Mouse (Mus musculus) MEL (cell line): ENCODE results near the gene Vps13d. TPM values are rescaled to one million over a fixed set of nuclear protein-coding genes. Genes with fewer than 3 reads are reported as not detected.

Experiments
- DNase-seq: peaks from one replicate; pipeline ENCODE4 v3.0.0; 2011; ENCODE audit warnings: low read depth, low spot score
- H3K27ac ChIP-seq: 2 replicates; pipeline ENCODE4 v1.5.1; 2012; ENCODE audit warnings: low read depth, mild to moderate bottlenecking, control low read depth, low read length, moderate library complexity; ENCODE audit not compliant: control insufficient read depth
- H3K27me3 ChIP-seq, 2 experiments: fragments of 150-350 bp in 1 of 2; sonication (generic) in 1 of 2; 2 replicates each; pipeline ENCODE4 v1.6.1; 2012; ENCODE audit warnings: low read length in 2 of 2, mild to moderate bottlenecking in 2 of 2, improper control_type of control experiment in 1 of 2, moderate library complexity in 1 of 2; ENCODE audit not compliant: insufficient read depth in 2 of 2, control insufficient read depth in 1 of 2
- H3K36me3 ChIP-seq, 2 experiments: 2 replicates each; pipeline ENCODE4 v1.6.1; 2012 to 2014; ENCODE audit warnings: low read length in 2 of 2, improper control_type of control experiment in 1 of 2, inconsistent platforms in 1 of 2, mild to moderate bottlenecking in 1 of 2; ENCODE audit not compliant: insufficient read depth in 2 of 2, control insufficient read depth in 1 of 2
- H3K4me1 ChIP-seq, 2 experiments: fragments of 150-350 bp in 1 of 2; sonication (generic) in 1 of 2; 2 replicates each; pipeline ENCODE4 v1.6.1; 2012; ENCODE audit warnings: low read length in 2 of 2, improper control_type of control experiment in 1 of 2, mild to moderate bottlenecking in 1 of 2; ENCODE audit not compliant: insufficient read depth in 2 of 2, control insufficient read depth in 1 of 2
- H3K4me3 ChIP-seq, 2 experiments: fragments of 150-350 bp in 1 of 2; sonication (generic) in 1 of 2; 2 replicates each; pipeline ENCODE4 v1.5.1; 2012; ENCODE audit warnings: low read depth in 2 of 2, low read length in 2 of 2, mild to moderate bottlenecking in 2 of 2, moderate library complexity in 2 of 2, control low read depth in 1 of 2, improper control_type of control experiment in 1 of 2; ENCODE audit not compliant: control insufficient read depth in 1 of 2, insufficient read depth in 1 of 2
- H3K79me2 ChIP-seq: 2 replicates; pipeline ENCODE4 v1.6.1; 2012; ENCODE audit warnings: mild to moderate bottlenecking, low read length, moderate library complexity; ENCODE audit not compliant: control insufficient read depth, poor library complexity, insufficient read depth
- H3K9ac ChIP-seq: 2 replicates; pipeline ENCODE4 v1.6.1; 2012; ENCODE audit warnings: low read depth, mild to moderate bottlenecking, control low read depth, low read length, moderate library complexity; ENCODE audit not compliant: control insufficient read depth, poor library complexity, severe bottlenecking
- H3K9me3 ChIP-seq: fragments of 150-350 bp; sonication (generic); replicated peaks from 2 replicates; pipeline ENCODE4 v1.6.1; 2012; ENCODE audit warnings: mild to moderate bottlenecking, low read length, improper control_type of control experiment, moderate library complexity; ENCODE audit not compliant: insufficient read depth
- BHLHE40 ChIP-seq: IDR thresholded peaks from 2 replicates; pipeline ENCODE4 v1.6.1; 2012; ENCODE audit warnings: low read depth, mild to moderate bottlenecking, inconsistent platforms, low read length, improper control_type of control experiment, borderline replicate concordance
- CHD1 ChIP-seq: IDR thresholded peaks from 2 replicates; pipeline ENCODE4 v1.6.1; 2012; ENCODE audit warnings: low read depth, mild to moderate bottlenecking, inconsistent platforms, low read length, improper control_type of control experiment
- CHD2 ChIP-seq: IDR thresholded peaks from 2 replicates; pipeline ENCODE4 v1.6.1; 2011; ENCODE audit warnings: low read length, improper control_type of control experiment
- CTCF ChIP-seq, 3 experiments: IDR thresholded peaks in 2 of 3; conservative IDR thresholded peaks in 1 of 3; 2 replicates each; pipeline ENCODE4 v1.5.1; 2011 to 2012; ENCODE audit warnings: low read length in 3 of 3, low read depth in 2 of 3, mild to moderate bottlenecking in 2 of 3, improper control_type of control experiment in 1 of 3, inconsistent platforms in 1 of 3, mixed read lengths in 1 of 3, moderate library complexity in 1 of 3; ENCODE audit not compliant: control insufficient read depth in 1 of 3, insufficient read depth in 1 of 3, poor library complexity in 1 of 3, severe bottlenecking in 1 of 3
- E2F4 ChIP-seq: IDR thresholded peaks from 2 replicates; pipeline ENCODE4 v1.6.1; 2011; ENCODE audit warnings: low read depth, low read length, improper control_type of control experiment, borderline replicate concordance
- ELF1 ChIP-seq: IDR thresholded peaks from 2 replicates; pipeline ENCODE4 v1.6.1; 2014; ENCODE audit warnings: low read depth, mild to moderate bottlenecking, inconsistent platforms, low read length, improper control_type of control experiment, moderate library complexity
- EP300 ChIP-seq, 2 experiments: IDR thresholded peaks; 2 replicates each; pipeline ENCODE4 v1.6.1; 2011; ENCODE audit warnings: improper control_type of control experiment in 2 of 2, low read length in 2 of 2, low read depth in 1 of 2, mild to moderate bottlenecking in 1 of 2
- ETS1 ChIP-seq: IDR thresholded peaks from 2 replicates; pipeline ENCODE4 v1.6.1; 2012; ENCODE audit warnings: low read depth, mild to moderate bottlenecking, inconsistent platforms, low read length, improper control_type of control experiment, moderate library complexity
- GATA1 ChIP-seq: IDR thresholded peaks from 2 replicates; pipeline ENCODE4 v1.6.1; 2011; ENCODE audit warnings: low read depth, low read length, improper control_type of control experiment
- HCFC1 ChIP-seq: IDR thresholded peaks from 2 replicates; pipeline ENCODE4 v1.6.1; 2012; ENCODE audit warnings: low read depth, mild to moderate bottlenecking, inconsistent platforms, low read length, improper control_type of control experiment, moderate library complexity
- MAFK ChIP-seq: IDR thresholded peaks from 2 replicates; pipeline ENCODE4 v1.6.1; 2011; ENCODE audit warnings: low read depth, mild to moderate bottlenecking, low read length, improper control_type of control experiment, borderline replicate concordance
- MAX ChIP-seq: IDR thresholded peaks from 2 replicates; pipeline ENCODE4 v1.6.1; 2011; ENCODE audit warnings: low read length, improper control_type of control experiment
- MAZ ChIP-seq: IDR thresholded peaks from 2 replicates; pipeline ENCODE4 v1.6.1; 2012; ENCODE audit warnings: low read depth, mild to moderate bottlenecking, inconsistent platforms, low read length, improper control_type of control experiment
- MEF2A ChIP-seq: IDR thresholded peaks from 2 replicates; pipeline ENCODE4 v1.6.1; 2014; ENCODE audit warnings: low read depth, mild to moderate bottlenecking, inconsistent platforms, low read length, improper control_type of control experiment; ENCODE audit not compliant: poor library complexity, insufficient replicate concordance, severe bottlenecking; ENCODE audit errors: extremely low read depth
- MXI1 ChIP-seq: IDR thresholded peaks from 2 replicates; pipeline ENCODE4 v1.6.1; 2011; ENCODE audit warnings: mild to moderate bottlenecking, low read depth, low read length, improper control_type of control experiment
- MYB ChIP-seq: IDR thresholded peaks from 2 replicates; pipeline ENCODE4 v1.6.1; 2011; ENCODE audit warnings: mild to moderate bottlenecking, low read depth, low read length, improper control_type of control experiment
- MYC ChIP-seq: IDR thresholded peaks from 2 replicates; pipeline ENCODE4 v1.6.1; 2011; ENCODE audit warnings: low read depth, mild to moderate bottlenecking, low read length, improper control_type of control experiment, moderate library complexity
- NRF1 ChIP-seq: IDR thresholded peaks from 2 replicates; pipeline ENCODE4 v1.6.1; 2014; ENCODE audit warnings: low read depth, mild to moderate bottlenecking, inconsistent platforms, low read length, improper control_type of control experiment, moderate library complexity; ENCODE audit not compliant: poor library complexity, insufficient read depth, severe bottlenecking
- POLR2A ChIP-seq, 2 experiments: IDR thresholded peaks; 2 replicates each; pipeline ENCODE4 v1.6.1; 2011 to 2012; ENCODE audit warnings: low read length in 2 of 2, mild to moderate bottlenecking in 2 of 2, control low read depth in 1 of 2, improper control_type of control experiment in 1 of 2, low read depth in 1 of 2, moderate library complexity in 1 of 2; ENCODE audit not compliant: control insufficient read depth in 1 of 2, insufficient read depth in 1 of 2, poor library complexity in 1 of 2
- POLR2AphosphoS2 ChIP-seq: IDR thresholded peaks from 2 replicates; pipeline ENCODE4 v1.6.1; 2011; ENCODE audit warnings: low read length, improper control_type of control experiment
- RCOR1 ChIP-seq: IDR thresholded peaks from 2 replicates; pipeline ENCODE4 v1.6.1; 2012; ENCODE audit warnings: low read depth, mild to moderate bottlenecking, inconsistent platforms, low read length, improper control_type of control experiment
- SIN3A ChIP-seq: IDR thresholded peaks from 2 replicates; pipeline ENCODE4 v1.6.1; 2012; ENCODE audit warnings: low read length, improper control_type of control experiment, inconsistent platforms
- SMC3 ChIP-seq: IDR thresholded peaks from 2 replicates; pipeline ENCODE4 v1.6.1; 2011; ENCODE audit warnings: low read depth, low read length, improper control_type of control experiment
- TAL1 ChIP-seq: IDR thresholded peaks from 2 replicates; pipeline ENCODE4 v1.6.1; 2012; ENCODE audit warnings: mild to moderate bottlenecking, inconsistent platforms, low read length, moderate library complexity, mixed read lengths
- TBP ChIP-seq: IDR thresholded peaks from 2 replicates; pipeline ENCODE4 v1.8.0; 2011; ENCODE audit warnings: low read depth, low read length, improper control_type of control experiment
- TCF12 ChIP-seq: IDR thresholded peaks from 2 replicates; pipeline ENCODE4 v1.6.1; 2014; ENCODE audit warnings: low read depth, mild to moderate bottlenecking, inconsistent platforms, low read length, improper control_type of control experiment, moderate library complexity
- USF2 ChIP-seq, 2 experiments: IDR thresholded peaks; 2 replicates each; pipeline ENCODE4 v1.6.1; 2011 to 2012; ENCODE audit warnings: improper control_type of control experiment in 2 of 2, low read length in 2 of 2, borderline replicate concordance in 1 of 2, inconsistent platforms in 1 of 2, low read depth in 1 of 2, mild to moderate bottlenecking in 1 of 2; ENCODE audit not compliant: insufficient read depth in 1 of 2
- ZC3H11A ChIP-seq: IDR thresholded peaks from 2 replicates; pipeline ENCODE4 v1.6.1; 2012; ENCODE audit warnings: low read depth, mild to moderate bottlenecking, inconsistent platforms, low read length, improper control_type of control experiment
- polyA plus RNA-seq, 2 experiments: library from polyadenylated mRNA; stranded (reverse) in 1 of 2; unstranded in 1 of 2; fragments of >175 nt in 1 of 2; fragments of >200 nt in 1 of 2; gene quantifications; 2 replicates each; pipeline versions ENCODE4 v1.2.1 to v1.2.4; 2012; ENCODE audit warnings: low replicate concordance in 2 of 2, low read depth in 1 of 2; ENCODE audit not compliant: insufficient read length in 2 of 2, insufficient read depth in 1 of 2, missing spikeins in 1 of 2
- total RNA-seq: library from RNA; depleted of rRNA; stranded (reverse); fragments of 300-350 nt; gene quantifications from 2 replicates; pipeline ENCODE4 v1.2.3, GENCODE M21; 2012

The Vps13d gene
- total and polyA plus RNA-seq, 3 experiments, result 8.9 to 14.5 (median 13.2) TPM

GRCm38 (mm10) chr4:144999903-145000382 lies 194.9 kb downstream of the Vps13d start:
- DNase-seq, result peak; percentile 94
- Histone ChIP-seq H3K4me1 (peaks cover 27 to 36% of the 10 kb centered on the region in 2 experiments), H3K79me2 (no peaks in the 10 kb centered on the region), H3K4me3 (peak overlapping the region; percentile 21 to 23; a peak in 3 of 4 replicates), H3K27me3 (no peaks in the 10 kb centered on the region), H3K27ac (peak overlapping the region; percentile 82), H3K9ac (peak overlapping the region; percentile 49), H3K36me3 (peaks cover 0 to 37% of the 10 kb centered on the region in 2 experiments; a peak in 3 of 4 replicates), H3K9me3 (no peaks in the 10 kb centered on the region)
- TF ChIP-seq RCOR1 (peak; percentile 92), MYC (peak; percentile 73), CTCF (IDR thresholded peaks at IDR 0.05 in 2 of 3, conservative IDR thresholded peaks at IDR 0.05 in 1 of 3; ENCODE audit: control insufficient read depth in 1 of 3, insufficient read depth in 1 of 3, low read depth in 2 of 3, low read length in 3 of 3, poor library complexity in 1 of 3, severe bottlenecking in 1 of 3) (no peak), E2F4 (no peak), TAL1 (peak; percentile 73), MAZ (peak; percentile 83), CHD1 (0 out of 2 replicates have a peak, but pooled peaks have one; percentile 71), GATA1 (peak; percentile 84), MEF2A (no peak), ETS1 (peak; percentile 92), POLR2A (IDR thresholded peaks at IDR 0.05; ENCODE audit: control insufficient read depth in 1 of 2, insufficient read depth in 1 of 2, low read depth in 1 of 2, low read length in 2 of 2, poor library complexity in 1 of 2) (peak in 1 of 2 experiments; percentile 30; a peak in 1 of 4 replicates), TBP (0 out of 2 replicates have a peak, but pooled peaks have one; percentile 13), MAX (peak; percentile 72; the same call in 1 of the 2 replicates), TCF12 (peak; percentile 90), ELF1 (no peak), USF2 (IDR thresholded peaks at IDR 0.05; ENCODE audit: borderline replicate concordance in 1 of 2, insufficient read depth in 1 of 2, low read depth in 1 of 2, low read length in 2 of 2) (no peak), MAFK (peak; percentile 65), NRF1 (no peak), SMC3 (no peak; the same call in 1 of the 2 replicates), CHD2 (peak; percentile 16; the same call in 1 of the 2 replicates), POLR2AphosphoS2 (peak; percentile 66), SIN3A (peak; percentile 88), HCFC1 (peak; percentile 48; the same call in 1 of the 2 replicates), MYB (peak; percentile 89), BHLHE40 (peak; percentile 84), EP300 (IDR thresholded peaks at IDR 0.05; ENCODE audit: low read depth in 1 of 2, low read length in 2 of 2) (peak; percentile 94 to 96), MXI1 (peak; percentile 74), ZC3H11A (no peak)
